Mouse (Mus musculus) liver, embryonic 11.5 days (tissue): ENCODE results near the gene Bcam. TPM values are rescaled to one million over a fixed set of nuclear protein-coding genes. Genes with fewer than 3 reads are reported as not detected.
A peak's percentile ranks its signal among the peaks of the same experiment; 100 is the strongest.

Source experiments
- ATAC-seq: fragments of 200-750 bp; cut with Nextera tagmentation; replicated peaks from 2 replicates; pipeline ENCODE4 v1.8.0; 2017; ENCODE audit warnings: moderate number of reproducible peaks, mild to moderate bottlenecking, moderate TSS enrichment, moderate library complexity; ENCODE audit not compliant: low FRiP score
- DNase-seq: peaks from one replicate; pipeline ENCODE4 v3.0.0-alpha.2; 2017; ENCODE audit warnings: low spot score
- H3K27ac ChIP-seq: fragments of 300-500 bp; sonication (generic); 2 replicates; pipeline ENCODE4 v1.5.1; 2014; ENCODE audit warnings: mild to moderate bottlenecking, low read depth, low read length, control low read depth
- H3K27me3 ChIP-seq: fragments of 300-500 bp; sonication (generic); replicated peaks from 2 replicates; pipeline ENCODE4 v1.6.1; 2014; ENCODE audit warnings: low read length, mixed read lengths; ENCODE audit not compliant: control insufficient read depth, insufficient read depth
- H3K36me3 ChIP-seq: fragments of 300-500 bp; sonication (generic); 2 replicates; pipeline ENCODE4 v1.6.1; 2014; ENCODE audit warnings: mild to moderate bottlenecking, low read length, moderate library complexity, mixed read lengths; ENCODE audit not compliant: control insufficient read depth, insufficient read depth
- H3K4me1 ChIP-seq: fragments of 300-500 bp; sonication (generic); replicated peaks from 2 replicates; pipeline ENCODE4 v1.6.1; 2014; ENCODE audit warnings: low read length, mixed read lengths; ENCODE audit not compliant: control insufficient read depth, insufficient read depth
- H3K4me2 ChIP-seq: fragments of 300-500 bp; sonication (generic); 2 replicates; pipeline ENCODE4 v1.6.1; 2014; ENCODE audit warnings: mild to moderate bottlenecking, control low read depth, moderate library complexity
- H3K4me3 ChIP-seq: fragments of 300-500 bp; sonication (generic); 2 replicates; pipeline ENCODE4 v1.5.1; 2014; ENCODE audit warnings: low read depth, low read length, control low read depth
- H3K9ac ChIP-seq: fragments of 300-500 bp; sonication (generic); 2 replicates; pipeline ENCODE4 v1.6.1; 2014; ENCODE audit warnings: low read depth, low read length, control low read depth
- H3K9me3 ChIP-seq: fragments of 300-500 bp; sonication (generic); 2 replicates; pipeline ENCODE4 v1.6.1; 2016; ENCODE audit warnings: low read length, inconsistent platforms, mixed read lengths; ENCODE audit not compliant: control insufficient read depth
- WGBS: fragments of 180-500 bp; shearing (Covaris S2); extraction: QIAGEN DNeasy Blood & Tissue Kit; methylation state at CpG from one replicate; pipeline ENCODE4 v1.1.7; 2014; 5-methylcytosine and 5-hydroxymethylcytosine counted together
- polyA plus RNA-seq: library from polyadenylated mRNA; unstranded; fragments of >200 nt; fragmentation: Nextera tagmentation; extraction: Ambion mirVana; gene quantifications from 2 replicates; pipeline ENCODE4 v1.2.1, GENCODE M21; 2014

Bcam gene
- polyA plus RNA-seq, 1 experiment from 2014 or later, result 21.8 TPM

DNA sequence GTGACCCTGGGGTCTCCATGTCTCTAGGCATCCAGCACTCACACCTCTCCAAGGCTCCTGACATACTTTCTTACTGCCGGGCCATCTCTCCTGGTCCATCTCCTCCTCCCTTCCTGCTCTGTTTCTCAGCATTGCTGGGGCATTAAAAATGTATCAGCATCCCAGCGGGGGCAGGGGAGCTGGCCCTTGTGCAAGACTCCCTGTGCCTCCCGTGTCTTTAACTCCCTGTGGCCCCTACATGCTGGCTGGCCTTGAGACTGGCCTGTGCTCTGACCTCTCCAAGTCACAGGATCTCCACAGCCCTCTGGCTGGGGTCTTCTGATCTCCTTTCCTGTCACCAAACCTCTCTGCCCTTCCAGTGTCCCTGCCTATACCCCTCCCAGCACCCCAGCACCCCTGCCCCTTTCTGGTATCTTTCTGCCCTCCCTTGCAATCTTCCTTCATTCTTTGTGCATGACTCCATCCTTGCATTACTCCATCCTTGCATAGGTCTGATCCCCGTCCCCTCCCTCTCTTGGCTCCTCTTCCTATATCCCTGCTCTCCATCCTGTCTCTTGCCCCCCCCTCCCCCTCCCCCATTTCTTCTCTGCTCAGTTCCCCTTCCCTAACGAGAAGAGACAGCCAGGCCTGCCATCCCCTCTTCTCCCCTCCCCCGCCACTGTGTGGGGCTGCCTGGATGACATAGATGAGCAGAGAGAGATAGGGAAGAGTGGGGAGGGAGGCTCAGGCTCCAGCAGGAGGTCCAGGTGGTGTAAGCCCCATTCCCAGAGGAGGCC is 24.2 kb downstream of the Bcam start:
- Histone ChIP-seq H3K27ac (no peak overlapping the region), H3K4me2 (peak overlapping the region; percentile 99), H3K4me1 (peaks cover 56% of the 10 kb centered on the region), H3K36me3 (no peaks in the 10 kb centered on the region), H3K9ac (no peak overlapping the region), H3K27me3 (no peaks in the 10 kb centered on the region), H3K4me3 (peak overlapping the region; percentile 8; the same call in 1 of the 2 replicates), H3K9me3 (no peaks in the 10 kb centered on the region)
- ATAC-seq (no peak), DNase-seq (no peak)
- 34% methylated on average over 6 of the region's 6 CpGs for WGBS

DNA sequence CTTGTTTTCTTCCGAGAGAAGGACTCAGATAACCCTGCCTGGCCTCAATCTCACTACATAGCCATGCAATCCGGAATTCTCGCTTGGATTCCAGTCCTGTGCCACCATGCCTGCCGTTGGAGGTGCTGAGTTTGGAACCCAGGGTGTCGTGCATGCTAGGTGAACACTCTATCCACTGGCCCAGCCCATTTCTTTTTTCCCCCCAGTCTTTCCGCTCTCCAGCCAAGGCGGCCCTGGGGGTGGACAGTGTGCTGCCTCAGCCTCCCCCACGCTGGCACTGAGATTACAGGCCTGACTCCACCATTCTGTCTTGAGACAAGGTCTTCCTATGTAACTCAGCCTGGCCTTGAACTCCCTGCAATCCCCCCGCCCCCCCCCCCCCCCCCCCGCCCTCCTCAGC is 24.8 kb downstream of the Bcam start:
- WGBS, result 81% methylated on average over 8 of the region's 10 CpGs
- Histone ChIP-seq H3K4me2 (no peak overlapping the region), H3K4me3 (no peak overlapping the region), H3K36me3 (0 out of 2 replicates have a peak, but pooled peaks cover 2% of the 10 kb centered on the region), H3K27me3 (no peaks in the 10 kb centered on the region), H3K9ac (no peak overlapping the region), H3K9me3 (no peaks in the 10 kb centered on the region), H3K4me1 (peaks cover 62% of the 10 kb centered on the region), H3K27ac (no peak overlapping the region)
- ATAC-seq (no peak), DNase-seq (no peak)

DNA sequence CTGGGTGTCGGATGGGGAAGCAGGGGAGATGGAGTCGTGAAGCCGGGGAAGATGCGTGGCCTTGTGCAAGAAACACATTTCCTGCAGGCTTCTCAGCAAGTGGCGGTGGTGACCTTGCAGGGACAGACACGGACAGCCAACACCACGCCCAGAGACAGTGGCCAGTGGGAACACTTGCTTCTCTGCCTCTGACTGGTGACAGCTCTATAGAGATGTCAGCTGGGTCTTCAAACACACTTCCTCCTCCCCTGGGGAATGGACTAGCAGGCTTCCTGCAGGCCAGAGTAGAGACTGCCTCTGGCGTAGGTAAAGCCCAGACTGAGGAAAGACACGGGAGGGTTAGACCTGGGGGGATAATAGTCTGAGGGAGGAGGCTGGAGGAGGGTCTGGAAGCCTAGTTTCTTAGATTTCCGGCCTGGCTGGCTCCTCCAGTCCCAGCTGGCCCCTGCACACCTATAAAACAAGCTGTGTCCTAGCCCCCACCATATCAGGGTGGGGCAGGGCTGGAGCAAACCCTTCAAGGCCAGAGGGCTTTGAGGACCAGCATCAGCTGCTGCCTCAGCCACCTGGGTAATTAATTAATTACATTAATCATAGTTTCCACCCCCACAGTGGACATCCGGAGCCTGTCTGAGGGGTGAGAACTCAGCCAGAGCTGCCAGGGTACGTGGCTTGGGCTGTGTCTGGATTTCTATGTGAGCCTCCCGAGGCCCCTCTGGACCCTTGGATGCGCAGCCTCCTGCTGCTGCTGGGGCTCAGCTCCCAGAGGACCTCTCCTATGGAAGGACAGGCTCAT is 26.0 kb downstream of the Bcam start:
- Histone ChIP-seq H3K36me3 (peaks cover 6% of the 10 kb centered on the region; the same call in 1 of the 2 replicates), H3K9me3 (no peaks in the 10 kb centered on the region), H3K4me3 (no peak overlapping the region), H3K27ac (peak overlapping the region; percentile 45), H3K4me1 (peaks cover 56% of the 10 kb centered on the region), H3K27me3 (no peaks in the 10 kb centered on the region), H3K4me2 (no peak overlapping the region), H3K9ac (no peak overlapping the region)
- ATAC-seq (no peak), DNase-seq (no peak)
- WGBS, result 60% methylated on average over 14 of the region's 14 CpGs

DNA sequence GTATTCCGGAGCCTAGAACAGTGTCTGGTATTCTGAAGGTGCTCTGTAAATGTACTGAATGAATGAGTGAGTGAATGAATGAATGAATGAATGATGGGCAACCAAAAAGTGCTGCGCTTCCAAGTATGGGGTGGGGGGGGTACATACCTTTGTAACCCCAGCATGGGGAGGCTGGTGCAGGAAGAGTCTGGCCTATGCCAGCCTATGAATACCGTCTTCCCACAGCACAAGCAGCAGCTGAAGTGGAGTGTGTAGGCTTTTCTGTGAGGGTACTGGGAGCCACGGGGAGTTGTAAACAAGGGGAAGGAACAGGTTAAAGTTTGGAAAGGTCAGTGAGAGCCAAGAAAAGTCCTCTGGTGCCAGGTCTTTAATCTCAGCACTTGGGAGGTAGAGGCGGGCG is 27.0 kb downstream of the Bcam start:
- H3K27ac ChIP-seq, result no peak overlapping the region
- H3K27me3 ChIP-seq, result no peaks in the 10 kb centered on the region
- WGBS, result 76% methylated on average over 6 of the region's 6 CpGs
- no peak for ATAC-seq
- no peak overlapping the region for H3K4me3 ChIP-seq
- H3K36me3 ChIP-seq, result peaks cover 9% of the 10 kb centered on the region; the same call in 1 of the 2 replicates
- peaks cover 56% of the 10 kb centered on the region for H3K4me1 ChIP-seq
- no peak overlapping the region for H3K4me2 ChIP-seq
- no peak overlapping the region for H3K9ac ChIP-seq
- H3K9me3 ChIP-seq, result no peaks in the 10 kb centered on the region
- DNase-seq, result no peak

DNA sequence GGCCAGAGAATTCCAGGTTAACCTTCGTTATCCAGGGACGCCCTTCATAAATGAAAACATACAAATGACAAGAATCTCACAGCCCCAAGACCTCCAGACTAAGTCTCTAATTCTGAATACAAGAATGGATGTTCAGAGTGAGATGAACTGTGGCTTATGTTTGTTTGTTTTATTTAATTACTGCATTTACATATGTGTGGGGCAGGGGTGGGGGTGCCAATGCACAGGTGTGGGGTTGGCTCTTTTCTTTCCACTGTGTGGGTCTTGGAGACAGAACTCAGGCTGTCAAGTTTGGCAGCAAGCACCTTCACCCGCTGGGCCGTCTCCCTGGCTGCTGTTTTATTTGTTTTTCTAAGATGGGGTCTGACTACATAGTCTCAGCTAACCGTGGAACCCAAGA is 28.3 kb downstream of the Bcam start:
- no peak for DNase-seq
- Histone ChIP-seq H3K27me3 (no peaks in the 10 kb centered on the region), H3K4me3 (no peak overlapping the region), H3K9me3 (no peaks in the 10 kb centered on the region), H3K9ac (no peak overlapping the region; the same call in 1 of the 2 replicates), H3K27ac (no peak overlapping the region; the same call in 1 of the 2 replicates), H3K4me1 (peaks cover 52% of the 10 kb centered on the region), H3K4me2 (no peak overlapping the region), H3K36me3 (peaks cover 16% of the 10 kb centered on the region; the same call in 1 of the 2 replicates)
- 65% methylated on average over 5 of the region's 5 CpGs for WGBS
- no peak for ATAC-seq

DNA sequence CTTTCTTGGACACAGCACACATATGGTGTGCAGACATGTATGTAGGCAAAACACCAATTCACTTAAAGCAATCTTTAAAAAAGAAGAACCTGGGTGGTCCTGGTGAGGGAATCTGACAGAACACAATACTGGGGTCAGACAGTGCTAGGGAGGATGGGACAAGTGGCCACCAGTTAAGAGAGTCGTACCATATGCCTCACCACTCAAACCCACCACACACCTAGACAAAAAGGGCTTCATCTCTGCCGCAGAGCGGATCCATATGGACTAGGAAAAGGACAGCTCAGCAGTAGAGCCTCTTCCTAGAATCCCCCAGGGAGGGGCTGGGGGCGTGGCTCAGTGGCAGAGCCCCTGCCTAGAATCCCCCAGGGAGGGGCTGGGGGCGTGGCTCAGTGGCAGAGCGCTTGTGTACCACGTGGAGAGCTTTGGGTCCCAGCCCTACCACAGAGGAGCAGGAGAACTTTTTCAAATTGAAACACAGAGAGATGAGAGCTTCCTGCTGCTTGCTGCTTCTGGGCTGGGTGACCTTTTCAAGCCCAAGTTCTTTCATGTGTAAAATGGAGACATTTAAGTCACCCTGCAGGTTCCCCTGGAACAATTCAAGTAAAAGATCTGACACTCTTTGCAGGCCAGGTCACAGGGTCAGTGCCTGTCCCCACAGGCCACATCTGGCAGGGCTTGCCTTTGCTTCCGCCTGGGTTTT is 29.3 kb downstream of the Bcam start:
- Histone ChIP-seq H3K27ac (peak overlapping the region; percentile 23), H3K9ac (0 out of 2 replicates have a peak overlapping the region, but pooled peaks have one; percentile 22), H3K4me2 (peak overlapping the region; percentile 21; the same call in 1 of the 2 replicates), H3K4me3 (no peak overlapping the region), H3K4me1 (peaks cover 50% of the 10 kb centered on the region), H3K36me3 (peaks cover 20% of the 10 kb centered on the region; the same call in 1 of the 2 replicates), H3K9me3 (no peaks in the 10 kb centered on the region), H3K27me3 (no peaks in the 10 kb centered on the region)
- 24% methylated on average over 8 of the region's 8 CpGs for WGBS
- ATAC-seq, result peak; percentile 52
- DNase-seq, result no peak

DNA sequence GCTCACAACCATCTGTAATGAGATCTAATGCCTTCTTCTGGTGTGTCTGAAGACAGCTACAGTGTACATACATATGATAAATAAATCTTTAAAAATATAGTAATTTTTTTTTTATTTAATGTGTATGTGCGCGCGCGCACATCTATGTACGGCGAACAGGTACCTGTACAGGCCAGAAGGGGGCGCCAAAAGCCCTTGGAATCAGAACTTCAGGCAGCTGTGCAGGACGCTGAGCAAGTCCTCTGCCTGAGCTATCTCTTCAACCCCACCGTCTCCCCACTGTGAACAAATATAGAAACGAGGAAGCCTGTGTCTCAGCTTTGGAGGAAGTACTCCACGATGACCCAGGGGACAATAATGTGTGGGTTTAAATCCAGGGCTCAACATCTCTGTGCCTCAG is 30.5 kb downstream of the Bcam start:
- H3K9ac ChIP-seq, result no peak overlapping the region
- WGBS, result 73% methylated on average over 11 of the region's 11 CpGs

DNA sequence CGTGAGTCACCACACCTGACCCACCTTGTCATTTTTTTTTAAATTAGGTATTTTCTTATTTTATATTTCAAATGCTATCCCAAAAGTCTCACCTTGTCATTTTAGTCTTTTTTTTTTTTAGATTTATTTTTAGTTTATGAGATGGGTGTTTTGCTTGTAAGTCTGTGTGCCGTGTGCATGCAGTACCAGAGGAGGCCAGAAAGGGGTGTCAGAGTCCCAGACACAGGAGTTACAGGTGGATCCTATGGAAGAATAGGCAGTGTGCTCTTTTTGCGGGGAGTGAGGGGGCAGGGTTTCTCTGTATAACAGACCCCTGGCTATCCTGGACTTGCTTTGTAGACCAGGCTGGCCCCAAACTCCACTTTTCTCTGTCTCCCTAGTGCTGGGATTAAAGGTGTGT is 32.0 kb downstream of the Bcam start:
- H3K27ac ChIP-seq, result no peak overlapping the region
- H3K27me3 ChIP-seq, result no peaks in the 10 kb centered on the region
- H3K4me3 ChIP-seq, result no peak overlapping the region
- H3K36me3 ChIP-seq, result peaks cover 20% of the 10 kb centered on the region; the same call in 1 of the 2 replicates
- DNase-seq (no peak), ATAC-seq (no peak)
- no peak overlapping the region for H3K9ac ChIP-seq
- H3K4me1 ChIP-seq, result peaks cover 39% of the 10 kb centered on the region
- WGBS, result 81% methylated on average over 3 of the region's 3 CpGs
- no peak overlapping the region for H3K4me2 ChIP-seq
- no peaks in the 10 kb centered on the region for H3K9me3 ChIP-seq

More for the DNA sequence above, 30.5 kb downstream of the Bcam start:
- Histone ChIP-seq H3K4me1 (peaks cover 49% of the 10 kb centered on the region), H3K27ac (no peak overlapping the region), H3K9me3 (no peaks in the 10 kb centered on the region), H3K4me3 (no peak overlapping the region), H3K36me3 (peaks cover 20% of the 10 kb centered on the region; the same call in 1 of the 2 replicates), H3K4me2 (no peak overlapping the region), H3K27me3 (no peaks in the 10 kb centered on the region)
- ATAC-seq, result no peak
- DNase-seq, result no peak
